Mouse (Mus musculus) heart, embryonic 10.5 days (tissue): Measurements from ENCODE around the gene Myo16. TPM values are rescaled to one million over a fixed set of nuclear protein-coding genes. Genes with fewer than 3 reads are reported as not detected.
A peak's percentile ranks its signal among the peaks of the same experiment; 100 is the strongest.

Experiments
- DNase-seq: peaks from one replicate; pipeline ENCODE4 v3.0.0-alpha.2; 2017; ENCODE audit warnings: low spot score
- H3K27ac ChIP-seq: fragments of 300-500 bp; sonication (generic); 2 replicates; pipeline ENCODE4 v1.5.1; 2016; ENCODE audit warnings: mild to moderate bottlenecking
- H3K27me3 ChIP-seq: fragments of 300-500 bp; sonication (generic); 2 replicates; pipeline ENCODE4 v1.6.1; 2016; ENCODE audit warnings: mild to moderate bottlenecking; ENCODE audit not compliant: poor library complexity, insufficient read depth, severe bottlenecking
- H3K36me3 ChIP-seq: fragments of 300-500 bp; sonication (generic); 2 replicates; pipeline ENCODE4 v1.6.1; 2016; ENCODE audit warnings: mild to moderate bottlenecking, moderate library complexity
- H3K4me1 ChIP-seq: fragments of 300-500 bp; sonication (generic); 2 replicates; pipeline ENCODE4 v1.6.1; 2016; ENCODE audit warnings: mild to moderate bottlenecking
- H3K4me3 ChIP-seq: fragments of 300-500 bp; sonication (generic); 2 replicates; pipeline ENCODE4 v1.5.1; 2016; ENCODE audit warnings: mild to moderate bottlenecking, moderate library complexity
- H3K9me3 ChIP-seq: fragments of 300-500 bp; sonication (generic); 2 replicates; pipeline ENCODE4 v1.6.1; 2016; ENCODE audit warnings: mild to moderate bottlenecking, moderate library complexity
- WGBS: fragments of 180-500 bp; shearing (Covaris S2); methylation state at CpG from one replicate; pipeline ENCODE4 v1.1.7; 2016; 5-methylcytosine and 5-hydroxymethylcytosine counted together
- polyA plus RNA-seq: library from polyadenylated mRNA; unstranded; fragments of >200 nt; fragmentation: Nextera tagmentation; extraction: Ambion mirVana; gene quantifications from 2 replicates; pipeline ENCODE4 v1.2.1, GENCODE M21; 2016

The Myo16 gene
- polyA plus RNA-seq, 1 experiment from 2014 or later, result 2.2 TPM

GRCm38 (mm10) chr8:10611636-10612035, 457.9 kb downstream of the Myo16 start:
- no peaks in the 10 kb centered on the region for H3K9me3 ChIP-seq
- no peak overlapping the region for H3K4me3 ChIP-seq
- no peaks in the 10 kb centered on the region for H3K36me3 ChIP-seq
- peaks cover under 1% of the 10 kb centered on the region for H3K4me1 ChIP-seq
- no peak overlapping the region for H3K27ac ChIP-seq
- 76% methylated on average over 5 of the region's 5 CpGs for WGBS
- no peaks in the 10 kb centered on the region for H3K27me3 ChIP-seq
- DNase-seq, result no peak

- no peak for DNase-seq
- 32% methylated on average over 2 of the region's 2 CpGs for WGBS
- H3K27ac ChIP-seq, result no peak overlapping the region
- no peaks in the 10 kb centered on the region for H3K36me3 ChIP-seq
- no peaks in the 10 kb centered on the region for H3K9me3 ChIP-seq
- H3K4me3 ChIP-seq, result no peak overlapping the region
- H3K27me3 ChIP-seq, result no peaks in the 10 kb centered on the region
- no peaks in the 10 kb centered on the region; the same call in 1 of the 2 replicates for H3K4me1 ChIP-seq
These were observed 459.7 kb downstream of the Myo16 start for GRCm38 (mm10) chr8:10613371-10613770.

DNA sequence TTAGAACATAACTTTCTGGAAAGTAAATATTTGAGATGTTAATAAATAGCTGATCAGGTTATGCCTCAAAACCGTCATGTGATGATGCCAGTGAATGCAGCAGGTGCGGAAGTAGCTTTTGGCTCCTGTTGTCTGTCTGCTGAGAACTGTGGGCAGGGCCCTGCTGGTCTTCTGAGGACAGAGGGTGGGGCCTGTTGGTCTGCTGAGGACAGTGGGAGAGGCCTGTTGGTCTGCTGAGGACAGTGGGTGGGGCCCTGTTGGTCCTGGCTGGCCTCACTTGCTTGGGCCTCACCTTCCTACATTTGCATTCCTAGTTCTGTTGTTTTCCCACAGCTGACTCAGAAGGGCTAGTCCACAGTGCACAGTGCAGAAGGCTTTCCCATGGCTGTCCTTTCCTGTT, 466.0 kb downstream of the Myo16 start:
- Histone ChIP-seq H3K27ac (no peak overlapping the region), H3K4me1 (peaks cover 8% of the 10 kb centered on the region), H3K27me3 (no peaks in the 10 kb centered on the region), H3K36me3 (0 out of 2 replicates have a peak, but pooled peaks cover 4% of the 10 kb centered on the region), H3K9me3 (0 out of 2 replicates have a peak, but pooled peaks cover 5% of the 10 kb centered on the region), H3K4me3 (no peak overlapping the region)
- 83% methylated on average over 2 of the region's 2 CpGs for WGBS
- DNase-seq, result peak; percentile 45

GRCm38 (mm10) chr8:10625262-10625661, 471.6 kb downstream of the Myo16 start:
- H3K9me3 ChIP-seq, result 0 out of 2 replicates have a peak, but pooled peaks cover 5% of the 10 kb centered on the region
- no peak for DNase-seq

DNA sequence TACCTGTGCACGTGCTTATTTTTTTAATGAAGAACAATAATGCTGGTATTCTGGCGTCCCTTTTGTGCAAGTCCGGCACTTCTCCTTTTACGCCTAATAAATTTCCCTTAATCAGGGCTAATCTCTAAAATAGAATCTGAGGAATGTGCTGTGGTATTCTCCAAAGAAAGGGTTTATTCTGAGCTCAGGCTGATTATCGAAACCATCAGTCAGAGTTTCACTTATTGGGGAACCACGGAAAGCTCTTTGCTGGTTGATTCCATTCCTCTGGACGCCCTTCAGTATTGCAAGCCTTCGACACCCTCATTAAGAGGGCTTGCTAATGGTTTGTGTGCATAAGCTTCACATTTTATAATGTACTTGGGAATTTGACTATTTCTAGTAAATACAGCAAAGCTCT, 475.0 kb downstream of the Myo16 start:
- peaks cover 20% of the 10 kb centered on the region for H3K4me1 ChIP-seq
- 69% methylated on average over 8 of the region's 8 CpGs for WGBS
- no peak overlapping the region for H3K27ac ChIP-seq
- 0 out of 2 replicates have a peak, but pooled peaks cover 5% of the 10 kb centered on the region for H3K9me3 ChIP-seq
- DNase-seq, result no peak
- no peak overlapping the region for H3K4me3 ChIP-seq
- no peaks in the 10 kb centered on the region for H3K27me3 ChIP-seq
- H3K36me3 ChIP-seq, result 0 out of 2 replicates have a peak, but pooled peaks cover 4% of the 10 kb centered on the region

More at GRCm38 (mm10) chr8:10625262-10625661, 471.6 kb downstream of the Myo16 start:
- Histone ChIP-seq H3K27ac (no peak overlapping the region), H3K4me3 (no peak overlapping the region), H3K27me3 (no peaks in the 10 kb centered on the region), H3K4me1 (peaks cover 17% of the 10 kb centered on the region; the same call in 1 of the 2 replicates), H3K36me3 (0 out of 2 replicates have a peak, but pooled peaks cover 4% of the 10 kb centered on the region)
- 46% methylated on average over 5 of the region's 5 CpGs for WGBS

DNA sequence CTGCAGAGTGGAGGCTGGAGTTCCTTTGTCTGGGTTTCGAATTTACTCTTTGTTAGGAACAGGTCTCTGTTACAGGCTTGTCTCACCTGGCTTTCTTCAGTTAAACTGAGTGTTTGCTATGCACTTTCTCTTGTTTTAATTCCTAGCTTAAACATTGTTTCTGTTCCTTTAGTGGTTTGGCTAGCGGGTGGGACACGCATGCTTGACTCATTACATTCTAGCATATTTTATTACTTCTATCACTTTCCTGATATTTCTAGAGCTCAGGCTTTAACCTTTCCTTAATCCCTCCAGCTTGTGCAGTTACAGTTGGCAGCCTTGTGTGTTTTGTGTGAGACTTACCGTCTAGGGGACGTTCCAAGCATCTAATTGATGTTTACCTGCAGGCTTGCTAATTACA, 476.2 kb downstream of the Myo16 start:
- DNase-seq, result no peak
- Histone ChIP-seq H3K27me3 (no peaks in the 10 kb centered on the region), H3K9me3 (no peaks in the 10 kb centered on the region), H3K4me3 (no peak overlapping the region), H3K36me3 (no peaks in the 10 kb centered on the region), H3K4me1 (peaks cover 26% of the 10 kb centered on the region), H3K27ac (peak overlapping the region; percentile 42; the same call in 1 of the 2 replicates)
- WGBS, result 70% methylated on average over 5 of the region's 5 CpGs

DNA sequence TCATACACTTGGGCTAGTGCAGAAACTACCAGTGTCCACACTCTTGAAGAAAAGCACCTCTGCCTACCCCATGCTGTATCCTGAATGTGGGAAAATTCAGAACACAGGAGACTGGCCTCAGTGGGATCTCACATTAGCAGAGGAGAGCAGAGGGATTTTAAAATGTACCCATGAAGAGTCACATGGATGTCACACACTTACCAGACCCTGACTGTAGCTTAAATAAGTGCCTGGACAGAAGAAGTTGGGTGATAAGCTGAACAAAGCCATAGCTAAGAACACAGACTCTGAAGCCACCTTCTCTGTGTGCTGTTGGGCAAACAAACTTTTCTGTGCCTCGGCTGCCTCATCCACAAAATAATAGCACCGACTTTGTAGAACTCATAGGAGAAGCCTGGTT, 477.3 kb downstream of the Myo16 start:
- Histone ChIP-seq H3K4me3 (no peak overlapping the region), H3K36me3 (no peaks in the 10 kb centered on the region), H3K9me3 (no peaks in the 10 kb centered on the region), H3K27me3 (no peaks in the 10 kb centered on the region), H3K4me1 (peaks cover 20% of the 10 kb centered on the region), H3K27ac (no peak overlapping the region)
- 86% methylated on average over 2 of the region's 2 CpGs for WGBS
- DNase-seq, result no peak

DNA sequence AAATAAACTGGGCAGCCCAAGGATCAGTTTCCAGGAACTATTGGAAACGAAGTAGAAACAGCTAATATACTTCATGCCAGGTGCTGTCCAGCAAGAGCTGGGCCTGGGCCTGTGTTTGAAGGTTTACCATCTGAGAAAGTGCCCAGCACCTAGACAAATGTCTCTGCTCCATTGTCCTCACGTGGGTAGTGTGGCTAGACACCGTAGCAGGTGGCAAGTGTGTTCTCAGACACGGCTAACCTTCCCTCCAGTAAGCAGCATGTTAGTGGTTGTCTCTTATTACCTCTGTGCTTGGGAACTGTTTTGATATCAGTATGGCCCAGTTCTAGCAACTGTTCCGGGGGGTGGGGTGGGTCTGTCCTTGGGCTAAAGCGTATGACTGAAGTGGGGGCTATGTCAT, 478.9 kb downstream of the Myo16 start:
- Histone ChIP-seq H3K27ac (no peak overlapping the region), H3K36me3 (no peaks in the 10 kb centered on the region), H3K9me3 (no peaks in the 10 kb centered on the region), H3K4me3 (no peak overlapping the region), H3K27me3 (no peaks in the 10 kb centered on the region), H3K4me1 (peaks cover 17% of the 10 kb centered on the region)
- WGBS, result 82% methylated on average over 6 of the region's 6 CpGs
- DNase-seq, result no peak

- Histone ChIP-seq H3K9me3 (no peaks in the 10 kb centered on the region), H3K27me3 (no peaks in the 10 kb centered on the region), H3K4me3 (no peak overlapping the region), H3K27ac (no peak overlapping the region), H3K36me3 (no peaks in the 10 kb centered on the region), H3K4me1 (peaks cover 17% of the 10 kb centered on the region)
- 61% methylated on average over 12 of the region's 12 CpGs for WGBS
- no peak for DNase-seq
These were observed 479.8 kb downstream of the Myo16 start for GRCm38 (mm10) chr8:10633360-10634140.

- Histone ChIP-seq H3K27ac (no peak overlapping the region), H3K36me3 (no peaks in the 10 kb centered on the region)
- WGBS, result 64% methylated on average over 13 of the region's 13 CpGs
These were observed 480.7 kb downstream of the Myo16 start for GRCm38 (mm10) chr8:10634421-10634820.

DNA sequence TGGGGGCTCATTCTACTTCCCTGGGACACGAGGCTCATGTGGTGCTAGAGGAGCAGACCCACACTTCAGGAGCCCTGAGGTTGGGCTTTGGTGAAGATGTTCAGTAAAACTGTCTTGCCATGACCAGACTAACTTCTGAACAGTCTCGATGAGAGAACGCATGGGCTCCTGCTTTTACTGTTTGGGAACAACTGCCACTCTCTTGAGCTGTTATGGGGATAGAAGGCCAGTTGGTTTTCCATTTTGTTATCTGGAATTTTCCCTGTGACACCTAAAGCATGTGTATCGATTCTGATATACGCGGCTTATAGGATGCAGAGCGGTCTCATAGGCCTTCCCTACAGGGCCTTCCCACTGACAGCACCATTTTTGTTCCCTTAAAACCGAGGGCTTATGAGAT, 485.2 kb downstream of the Myo16 start:
- 84% methylated on average over 8 of the region's 8 CpGs for WGBS
- Histone ChIP-seq H3K27ac (no peak overlapping the region), H3K4me1 (peaks cover 47% of the 10 kb centered on the region), H3K9me3 (no peaks in the 10 kb centered on the region), H3K27me3 (no peaks in the 10 kb centered on the region), H3K4me3 (no peak overlapping the region), H3K36me3 (no peaks in the 10 kb centered on the region)
- no peak for DNase-seq

More at GRCm38 (mm10) chr8:10634421-10634820, 480.7 kb downstream of the Myo16 start:
- DNase-seq, result no peak
- Histone ChIP-seq H3K9me3 (no peaks in the 10 kb centered on the region), H3K27me3 (no peaks in the 10 kb centered on the region), H3K4me3 (no peak overlapping the region), H3K4me1 (peaks cover 16% of the 10 kb centered on the region)

DNA sequence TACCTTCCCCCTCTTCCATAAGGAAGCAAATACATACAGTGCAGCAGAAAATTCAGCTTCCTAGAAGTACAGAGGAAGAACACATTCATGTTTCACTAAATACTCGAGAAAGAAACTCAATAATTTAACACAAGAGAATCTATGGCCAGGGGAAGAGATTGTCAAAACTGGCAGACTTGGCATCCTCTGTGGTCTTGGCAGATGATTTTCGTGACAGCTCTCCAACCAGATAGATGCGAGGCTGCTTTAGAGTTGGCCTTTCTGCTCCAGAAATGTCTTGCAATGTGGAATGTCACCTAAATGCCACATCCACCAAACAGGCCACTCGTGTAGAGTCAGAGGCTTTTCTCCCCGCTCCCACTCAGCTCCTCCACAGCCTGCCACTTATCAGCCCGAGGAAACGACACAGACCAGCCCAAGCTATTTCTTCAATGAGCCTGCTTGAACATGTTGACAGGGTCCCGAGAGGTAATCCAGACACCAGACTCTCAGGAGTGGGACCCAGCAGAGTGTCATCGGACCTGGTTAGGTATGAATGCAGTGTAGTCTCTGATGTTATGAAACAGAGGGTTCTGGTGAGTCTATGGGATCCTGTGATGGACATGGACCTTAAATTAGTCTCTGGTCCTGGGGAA, 486.6 kb downstream of the Myo16 start:
- peaks cover 52% of the 10 kb centered on the region for H3K4me1 ChIP-seq
- 27% methylated on average over 9 of the region's 9 CpGs for WGBS

GRCm38 (mm10) chr8:10640859-10641258, 487.1 kb downstream of the Myo16 start:
- H3K27me3 ChIP-seq, result no peaks in the 10 kb centered on the region
- H3K36me3 ChIP-seq, result no peaks in the 10 kb centered on the region
- H3K9me3 ChIP-seq, result no peaks in the 10 kb centered on the region
- no peak overlapping the region for H3K4me3 ChIP-seq
- 48% methylated on average over 7 of the region's 7 CpGs for WGBS
- peaks cover 52% of the 10 kb centered on the region for H3K4me1 ChIP-seq
- H3K27ac ChIP-seq, result peak overlapping the region; percentile 56; the same call in 1 of the 2 replicates
- no peak for DNase-seq

More for the DNA sequence above, 486.6 kb downstream of the Myo16 start:
- Histone ChIP-seq H3K36me3 (no peaks in the 10 kb centered on the region), H3K27me3 (no peaks in the 10 kb centered on the region), H3K4me3 (no peak overlapping the region), H3K9me3 (no peaks in the 10 kb centered on the region), H3K27ac (peak overlapping the region; percentile 56; the same call in 1 of the 2 replicates)
- DNase-seq, result peak; percentile 87
